Mouse (Mus musculus): ENCODE measurements around the gene Fibp.

DNA sequence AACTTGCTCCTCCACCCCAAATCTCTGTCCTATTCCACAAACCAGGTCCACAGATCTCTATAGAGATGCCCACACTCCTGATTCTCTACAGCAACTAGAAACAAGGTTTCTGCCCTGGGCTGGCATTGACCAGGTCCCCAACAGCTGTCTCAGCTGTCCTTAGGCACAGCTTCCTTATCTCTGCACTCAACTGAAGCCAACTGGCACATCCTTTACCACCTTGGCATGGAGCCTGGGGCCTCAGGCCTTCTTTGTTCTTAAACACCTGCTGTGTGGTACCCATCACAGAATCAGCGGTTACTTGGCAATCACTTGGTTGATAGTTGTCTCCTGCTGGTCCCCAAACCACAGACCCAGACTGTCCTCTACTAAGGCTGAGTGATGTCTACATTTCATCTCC lies 30.0 kb upstream of the Fibp start:
- TF ChIP-seq CTCF (IDR thresholded peaks at IDR 0.05; ENCODE audit: extremely low read depth, insufficient read length, insufficient replicate concordance, low read depth, low read length) (no peak), POLR2A (IDR thresholded peaks at IDR 0.05; ENCODE audit: low read depth, low read length) (no peak)

Measured in small intestine, adult 2 months (tissue).